Comparison of ENCODE assay signal across 7 mouse cellular contexts in the genomic region with DNA sequence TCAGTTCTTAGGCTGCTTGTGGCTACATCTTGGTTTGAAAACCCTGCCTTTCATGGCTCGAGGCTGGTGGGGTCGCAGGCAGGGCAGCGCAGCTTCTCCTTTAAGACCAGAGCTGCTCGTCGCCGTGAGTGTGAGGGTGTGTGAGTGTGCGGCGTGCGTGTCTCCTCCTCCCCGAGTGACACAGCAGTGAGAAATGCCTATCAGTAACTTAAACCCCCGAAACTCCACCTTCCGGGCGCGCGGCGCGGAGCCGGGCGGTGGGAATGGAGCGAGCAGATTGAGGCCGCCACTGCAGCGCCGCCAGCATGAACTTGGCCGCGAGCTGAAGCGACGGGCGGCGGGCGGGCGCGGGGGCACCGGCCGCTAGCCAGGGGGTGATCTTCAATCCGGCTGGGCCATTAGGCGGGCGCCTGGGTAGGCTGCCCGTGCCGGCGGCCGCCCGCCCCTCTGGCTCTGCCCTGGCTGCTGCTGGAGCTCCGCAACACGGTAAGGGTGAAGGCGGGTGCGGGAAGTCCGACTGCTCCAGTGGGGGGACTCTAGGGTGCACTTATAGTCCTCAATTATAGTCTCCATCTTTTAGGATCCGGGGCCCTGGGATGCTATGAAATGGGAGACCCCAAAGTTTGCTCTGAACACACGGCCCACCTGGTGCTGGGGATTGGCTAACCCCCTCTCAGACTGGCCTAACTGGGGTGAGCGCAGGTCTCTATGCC. TPM values are rescaled to one million over a fixed set of nuclear protein-coding genes. Genes with fewer than 3 reads are reported as not detected.
DNase-seq lines count a peak whose midpoint lies in the region; ATAC-seq lines count a peak whose summit lies in the region.

Gene Mamld1 (plus strand): TSS at position 393 of the 713 bp plus-strand sequence.

- 0 out of 2 replicates have a peak, but pooled peaks have one; percentile 58 for ATAC-seq in embryonic facial prominence, embryonic 11.5 days (replicated peaks; ENCODE audit: insufficient number of reproducible peaks, low FRiP score, low TSS enrichment, low read depth)

- no peaks in the 10 kb centered on the region for H3K9me3 ChIP-seq in embryonic facial prominence, embryonic 11.5 days (replicated peaks; ENCODE audit: control insufficient read depth, low read length)
- peaks cover 13% of the 10 kb centered on the region for H3K9me3 ChIP-seq in megakaryocyte, embryonic 14.5 days

- H3K4me1 ChIP-seq in embryonic facial prominence, embryonic 11.5 days (ENCODE audit: control insufficient read depth, insufficient read depth, low read length): no peaks in the 10 kb centered on the region
- H3K4me1 ChIP-seq in megakaryocyte, embryonic 14.5 days: peaks cover 31% of the 10 kb centered on the region

- peak within 1 kb of the TSS; percentile 76 for H3K4me2 ChIP-seq in embryonic facial prominence, embryonic 11.5 days (ENCODE audit: low read depth, low read length)

- DNase-seq in adrenal gland, postnatal 4 days (ENCODE audit: low spot score in 2 of 2): peak in 1 of 2 experiments; percentile 54
- peak; percentile 46 for DNase-seq in embryonic facial prominence, embryonic 11.5 days (ENCODE audit: low spot score)
- DNase-seq in heart, adult 11 months: peak; percentile 99
- DNase-seq in kidney, adult 11 months: peak; percentile 45
- DNase-seq in left cerebral cortex, postnatal 25 days (ENCODE audit: low spot score in 2 of 2): peak; percentile 70 to 92
- peak; percentile 70 for DNase-seq in right cerebral cortex, postnatal 4 days

- intact Hi-C loops in left cerebral cortex, postnatal 25 days (cut with DNase I): loop anchor here (1.0 to 5.0 kb wide), 6 partner anchors 52 to 332 kb away; partner anchors contain the start of gene Mtmr1

- H3K27ac ChIP-seq in embryonic facial prominence, embryonic 11.5 days (replicated peaks; ENCODE audit: low read depth, low read length): no peak within 1 kb of the TSS

- H3K36me3 ChIP-seq in embryonic facial prominence, embryonic 11.5 days (replicated peaks; ENCODE audit: control insufficient read depth, insufficient read depth, low read depth, low read length): no peaks in the 10 kb centered on the region
- no peaks in the 10 kb centered on the region for H3K36me3 ChIP-seq in megakaryocyte, embryonic 14.5 days (replicated peaks; ENCODE audit: low read length)

- H3K27me3 ChIP-seq in embryonic facial prominence, embryonic 11.5 days (ENCODE audit: control insufficient read depth, insufficient read depth, low read length): peaks cover 10% of the 10 kb centered on the region
- H3K27me3 ChIP-seq in megakaryocyte, embryonic 14.5 days (replicated peaks): peaks cover 76% of the 10 kb centered on the region

- peak within 1 kb of the TSS; percentile 39 for H3K4me3 ChIP-seq in embryonic facial prominence, embryonic 11.5 days (ENCODE audit: low read depth, low read length)
- peak within 1 kb of the TSS; percentile 89 for H3K4me3 ChIP-seq in megakaryocyte, embryonic 14.5 days (replicated peaks)

- 21% methylated on average over 37 of the region's 50 CpGs for WGBS in embryonic facial prominence, embryonic 11.5 days

- H3K9ac ChIP-seq in embryonic facial prominence, embryonic 11.5 days (replicated peaks; ENCODE audit: low read length): peak within 1 kb of the TSS; percentile 50

RNA-seq across cellular contexts. Expression of gene Mamld1, which starts in this region (rescaled TPM):
- total RNA-seq in adrenal gland, postnatal 4 days (2021): 10 to 100 TPM; 18.5 to 19.4 TPM
- polyA plus RNA-seq in embryonic facial prominence, embryonic 11.5 days (2014; fragmentation: Nextera tagmentation; extraction: Ambion mirVana): 2.7 and 3.3 TPM in 2 replicates
- total RNA-seq in left cerebral cortex, postnatal 25 days (2021): 10 to 100 TPM; 31.8 to 35.2 TPM
- not detected in 2 replicates for polyA plus RNA-seq in megakaryocyte, embryonic 14.5 days (2012; ENCODE audit: insufficient read depth, low replicate concordance)
